Mouse (Mus musculus): ENCODE results near the gene Prkce. TPM values are rescaled to one million over a fixed set of nuclear protein-coding genes. Genes with fewer than 3 reads are reported as not detected.

Gene Prkce
- polyA plus RNA-seq, 1 experiment from 2014 or later = 11.0 TPM

GRCm38 (mm10) chr17:86546529-86546928, 378.9 kb downstream of the Prkce start:
- H3K27me3 ChIP-seq = no peaks in the 10 kb centered on the region
- H3K4me2 ChIP-seq (replicated peaks) = no peak overlapping the region
- no peaks in the 10 kb centered on the region for H3K4me1 ChIP-seq
- no peaks in the 10 kb centered on the region for H3K36me3 ChIP-seq
- no peak overlapping the region for H3K4me3 ChIP-seq
- no peak for ATAC-seq (ENCODE audit: low FRiP score)
- 49% methylated on average over 7 of the region's 7 CpGs for WGBS
- H3K27ac ChIP-seq = no peak overlapping the region
- no peaks in the 10 kb centered on the region for H3K9me3 ChIP-seq (replicated peaks)
- no peak overlapping the region for H3K9ac ChIP-seq

GRCm38 (mm10) chr17:86549128-86549527, 381.5 kb downstream of the Prkce start:
- no peak for ATAC-seq (ENCODE audit: low FRiP score)
- 90% methylated on average over 10 of the region's 10 CpGs for WGBS

GRCm38 (mm10) chr17:86551561-86551960, 384.0 kb downstream of the Prkce start:
- Histone ChIP-seq H3K36me3 (no peaks in the 10 kb centered on the region), H3K27ac (no peak overlapping the region), H3K9me3 (replicated peaks) (no peaks in the 10 kb centered on the region), H3K9ac (no peak overlapping the region), H3K4me1 (no peaks in the 10 kb centered on the region), H3K4me3 (no peak overlapping the region), H3K27me3 (no peaks in the 10 kb centered on the region), H3K4me2 (replicated peaks) (no peak overlapping the region)
- 85% methylated on average over 10 of the region's 10 CpGs for WGBS
- ATAC-seq (ENCODE audit: low FRiP score) = no peak

More at GRCm38 (mm10) chr17:86549128-86549527, 381.5 kb downstream of the Prkce start:
- H3K36me3 ChIP-seq = no peaks in the 10 kb centered on the region
- no peak overlapping the region for H3K4me2 ChIP-seq (replicated peaks)
- no peaks in the 10 kb centered on the region for H3K9me3 ChIP-seq (replicated peaks)
- no peaks in the 10 kb centered on the region for H3K4me1 ChIP-seq
- no peak overlapping the region for H3K9ac ChIP-seq
- H3K4me3 ChIP-seq = no peak overlapping the region
- no peaks in the 10 kb centered on the region for H3K27me3 ChIP-seq
- H3K27ac ChIP-seq = no peak overlapping the region

- H3K4me3 ChIP-seq = no peak overlapping the region
- no peak overlapping the region for H3K9ac ChIP-seq
- H3K4me1 ChIP-seq = no peaks in the 10 kb centered on the region
- WGBS = 86% methylated on average over 6 of the region's 6 CpGs
- no peaks in the 10 kb centered on the region for H3K36me3 ChIP-seq
- no peaks in the 10 kb centered on the region for H3K9me3 ChIP-seq (replicated peaks)
- no peak overlapping the region for H3K27ac ChIP-seq
- no peaks in the 10 kb centered on the region for H3K27me3 ChIP-seq
- ATAC-seq (ENCODE audit: low FRiP score) = no peak
- no peak overlapping the region for H3K4me2 ChIP-seq (replicated peaks)
Measured at GRCm38 (mm10) chr17:86551995-86552394, 384.4 kb downstream of the Prkce start.

- Histone ChIP-seq H3K27me3 (no peaks in the 10 kb centered on the region), H3K4me3 (no peak overlapping the region), H3K4me1 (no peaks in the 10 kb centered on the region), H3K9me3 (replicated peaks) (no peaks in the 10 kb centered on the region), H3K9ac (no peak overlapping the region), H3K27ac (no peak overlapping the region), H3K4me2 (replicated peaks) (no peak overlapping the region), H3K36me3 (no peaks in the 10 kb centered on the region)
- no peak for ATAC-seq (ENCODE audit: low FRiP score)
- 75% methylated on average over 15 of the region's 15 CpGs for WGBS
Measured at GRCm38 (mm10) chr17:86559206-86559891, 391.8 kb downstream of the Prkce start.

GRCm38 (mm10) chr17:86560499-86560898, 392.9 kb downstream of the Prkce start:
- no peak overlapping the region for H3K4me2 ChIP-seq (replicated peaks)
- no peaks in the 10 kb centered on the region for H3K4me1 ChIP-seq
- no peak overlapping the region for H3K4me3 ChIP-seq
- no peaks in the 10 kb centered on the region for H3K36me3 ChIP-seq
- H3K9me3 ChIP-seq (replicated peaks) = no peaks in the 10 kb centered on the region
- no peaks in the 10 kb centered on the region for H3K27me3 ChIP-seq
- H3K27ac ChIP-seq = no peak overlapping the region
- WGBS = 87% methylated on average over 3 of the region's 3 CpGs
- H3K9ac ChIP-seq = no peak overlapping the region
- ATAC-seq (ENCODE audit: low FRiP score) = no peak

GRCm38 (mm10) chr17:86570491-86570890, 402.9 kb downstream of the Prkce start:
- 83% methylated on average over 5 of the region's 5 CpGs for WGBS

GRCm38 (mm10) chr17:86571266-86571665, 403.7 kb downstream of the Prkce start:
- ATAC-seq (ENCODE audit: low FRiP score) = no peak
- no peak overlapping the region for H3K9ac ChIP-seq
- H3K9me3 ChIP-seq (replicated peaks) = no peaks in the 10 kb centered on the region

More at GRCm38 (mm10) chr17:86570491-86570890, 402.9 kb downstream of the Prkce start:
- no peak for ATAC-seq (ENCODE audit: low FRiP score)
- Histone ChIP-seq H3K4me1 (no peaks in the 10 kb centered on the region), H3K9me3 (replicated peaks) (no peaks in the 10 kb centered on the region), H3K4me3 (no peak overlapping the region), H3K9ac (no peak overlapping the region), H3K36me3 (no peaks in the 10 kb centered on the region), H3K4me2 (replicated peaks) (no peak overlapping the region), H3K27me3 (no peaks in the 10 kb centered on the region), H3K27ac (no peak overlapping the region)

GRCm38 (mm10) chr17:86572136-86572535, 404.6 kb downstream of the Prkce start:
- Histone ChIP-seq H3K9me3 (replicated peaks) (no peaks in the 10 kb centered on the region), H3K4me2 (replicated peaks) (no peak overlapping the region), H3K36me3 (no peaks in the 10 kb centered on the region), H3K4me3 (no peak overlapping the region), H3K4me1 (no peaks in the 10 kb centered on the region), H3K27me3 (no peaks in the 10 kb centered on the region), H3K27ac (no peak overlapping the region), H3K9ac (no peak overlapping the region)
- no peak for ATAC-seq (ENCODE audit: low FRiP score)
- 88% methylated on average over 6 of the region's 6 CpGs for WGBS

More at GRCm38 (mm10) chr17:86571266-86571665, 403.7 kb downstream of the Prkce start:
- Histone ChIP-seq H3K4me1 (no peaks in the 10 kb centered on the region), H3K36me3 (no peaks in the 10 kb centered on the region), H3K4me3 (no peak overlapping the region), H3K27me3 (no peaks in the 10 kb centered on the region), H3K27ac (no peak overlapping the region), H3K4me2 (replicated peaks) (no peak overlapping the region)
- 93% methylated on average over 3 of the region's 3 CpGs for WGBS

- H3K4me1 ChIP-seq = no peaks in the 10 kb centered on the region
- H3K27ac ChIP-seq = no peak overlapping the region
- no peak for ATAC-seq (ENCODE audit: low FRiP score)
- H3K9me3 ChIP-seq (replicated peaks) = no peaks in the 10 kb centered on the region
- 77% methylated on average over 8 of the region's 8 CpGs for WGBS
- H3K36me3 ChIP-seq = no peaks in the 10 kb centered on the region
- no peak overlapping the region for H3K9ac ChIP-seq
- H3K27me3 ChIP-seq = no peaks in the 10 kb centered on the region
- no peak overlapping the region for H3K4me2 ChIP-seq (replicated peaks)
- no peak overlapping the region for H3K4me3 ChIP-seq
Measured at GRCm38 (mm10) chr17:86572576-86572975, 405.0 kb downstream of the Prkce start.

- Histone ChIP-seq H3K4me1 (no peaks in the 10 kb centered on the region), H3K9ac (no peak overlapping the region), H3K4me2 (replicated peaks) (no peak overlapping the region), H3K4me3 (no peak overlapping the region), H3K27me3 (no peaks in the 10 kb centered on the region), H3K36me3 (no peaks in the 10 kb centered on the region), H3K9me3 (replicated peaks) (no peaks in the 10 kb centered on the region), H3K27ac (no peak overlapping the region)
- 82% methylated on average over 16 of the region's 16 CpGs for WGBS
- ATAC-seq (ENCODE audit: low FRiP score) = no peak
Measured at GRCm38 (mm10) chr17:86573596-86574248, 406.1 kb downstream of the Prkce start.

- H3K27ac ChIP-seq = no peak overlapping the region
- no peaks in the 10 kb centered on the region for H3K4me1 ChIP-seq
- 76% methylated on average over 6 of the region's 6 CpGs for WGBS
- ATAC-seq (ENCODE audit: low FRiP score) = no peak
- H3K36me3 ChIP-seq = no peaks in the 10 kb centered on the region
- H3K27me3 ChIP-seq = no peaks in the 10 kb centered on the region
- H3K4me2 ChIP-seq (replicated peaks) = no peak overlapping the region
- H3K9me3 ChIP-seq (replicated peaks) = no peaks in the 10 kb centered on the region
- no peak overlapping the region for H3K4me3 ChIP-seq
- no peak overlapping the region for H3K9ac ChIP-seq
Measured at GRCm38 (mm10) chr17:86580724-86581123, 413.1 kb downstream of the Prkce start.

GRCm38 (mm10) chr17:86582341-86582740, 414.8 kb downstream of the Prkce start:
- no peak overlapping the region for H3K4me3 ChIP-seq
- H3K4me1 ChIP-seq = no peaks in the 10 kb centered on the region
- 84% methylated on average over 4 of the region's 4 CpGs for WGBS
- no peak overlapping the region for H3K9ac ChIP-seq
- ATAC-seq (ENCODE audit: low FRiP score) = no peak
- H3K27me3 ChIP-seq = no peaks in the 10 kb centered on the region
- H3K9me3 ChIP-seq (replicated peaks) = no peaks in the 10 kb centered on the region
- H3K4me2 ChIP-seq (replicated peaks) = no peak overlapping the region
- no peak overlapping the region for H3K27ac ChIP-seq
- H3K36me3 ChIP-seq = no peaks in the 10 kb centered on the region
